Mouse (Mus musculus) lung, postnatal 10 days (tissue): ENCODE data around the gene Foxn1.

Experiments
- DNase-seq: peaks from one replicate; pipeline ENCODE4 v3.0.0; 2021

Gene Foxn1

GRCm38 (mm10) chr11:78327215-78327614, 59.1 kb downstream of the Foxn1 start:
- no peak for DNase-seq

- DNase-seq = no peak
These were observed 61.4 kb downstream of the Foxn1 start for GRCm38 (mm10) chr11:78324965-78325364.

GRCm38 (mm10) chr11:78324000-78324785, 62.2 kb downstream of the Foxn1 start:
- DNase-seq = no peak

GRCm38 (mm10) chr11:78322860-78323259, 63.5 kb downstream of the Foxn1 start, which contains the start of gene Aldoc:
TSS of gene Aldoc (plus strand) at chr11:78322968.
- DNase-seq = peak; percentile 90

- no peak for DNase-seq
These were observed 64.1 kb downstream of the Foxn1 start for GRCm38 (mm10) chr11:78322076-78322831.

- no peak for DNase-seq
These were observed 67.9 kb downstream of the Foxn1 start for GRCm38 (mm10) chr11:78318411-78318810.

GRCm38 (mm10) chr11:78313662-78314061, 72.7 kb downstream of the Foxn1 start:
- no peak for DNase-seq

GRCm38 (mm10) chr11:78310861-78311511, 75.4 kb downstream of the Foxn1 start:
- no peak for DNase-seq
